Mouse (Mus musculus) lung, adult 2 months (tissue): ENCODE measurements around the gene 3110082I17Rik.

ENCODE experiments used
- CTCF ChIP-seq: fragments of 200-500 bp; IDR thresholded peaks from 2 replicates; pipeline ENCODE4 v1.5.1; 2011; ENCODE audit warnings: mild to moderate bottlenecking, low read length, control low read depth; ENCODE audit not compliant: insufficient read depth
- POLR2A ChIP-seq: fragments of 200-500 bp; IDR thresholded peaks from 2 replicates; pipeline ENCODE4 v1.6.1; 2011; ENCODE audit warnings: low read depth, mild to moderate bottlenecking, control low read depth, low read length, borderline replicate concordance; ENCODE audit errors: extremely low read depth

GRCm38 (mm10) chr5:139379771-139380384 is 80.4 kb downstream of the 3110082I17Rik start:
- no peak for TF ChIP-seq POLR2A
- no peak for TF ChIP-seq CTCF
